Mouse (Mus musculus) adrenal gland, adult 10 weeks (tissue): ENCODE data around the gene Gm3573. TPM values are rescaled to one million over a fixed set of nuclear protein-coding genes. Genes with fewer than 3 reads are reported as not detected.

ENCODE experiments used
- polyA plus RNA-seq: library from polyadenylated mRNA; stranded (reverse); fragments of 350-450 nt; fragmentation: Illumina TruSeq; extraction: RNeasy Lipid Tissue Mini Kit (QIAGEN cat#74804); gene quantifications from one replicate; pipeline ENCODE4 v1.2.3, GENCODE M21; 2014; ENCODE audit warnings: low read depth, low replicate concordance

The Gm3573 gene
- not detected for polyA plus RNA-seq

DNA sequence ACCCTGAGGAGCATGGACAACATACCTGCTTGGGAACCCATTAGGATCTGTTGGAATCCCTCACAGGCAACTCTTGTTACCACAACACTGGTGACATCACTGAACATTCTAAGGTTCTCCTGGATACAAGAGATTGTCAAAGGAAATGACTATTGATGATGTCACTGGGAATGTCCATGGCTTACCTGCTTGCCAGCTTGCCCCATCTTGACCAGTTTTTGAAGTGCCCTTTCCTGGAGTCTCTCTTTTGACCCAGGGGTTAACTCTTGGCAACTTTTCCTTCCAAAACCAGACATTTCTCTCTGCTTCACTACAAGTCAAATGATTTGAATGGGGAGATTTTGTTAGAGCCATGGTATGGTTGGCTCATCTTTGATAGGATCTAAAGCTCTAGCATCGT is at the start of gene Gm3573:
Gene Gm3573, minus strand, starts transcription at position 101 of the 400 bp plus-strand sequence.

DNA sequence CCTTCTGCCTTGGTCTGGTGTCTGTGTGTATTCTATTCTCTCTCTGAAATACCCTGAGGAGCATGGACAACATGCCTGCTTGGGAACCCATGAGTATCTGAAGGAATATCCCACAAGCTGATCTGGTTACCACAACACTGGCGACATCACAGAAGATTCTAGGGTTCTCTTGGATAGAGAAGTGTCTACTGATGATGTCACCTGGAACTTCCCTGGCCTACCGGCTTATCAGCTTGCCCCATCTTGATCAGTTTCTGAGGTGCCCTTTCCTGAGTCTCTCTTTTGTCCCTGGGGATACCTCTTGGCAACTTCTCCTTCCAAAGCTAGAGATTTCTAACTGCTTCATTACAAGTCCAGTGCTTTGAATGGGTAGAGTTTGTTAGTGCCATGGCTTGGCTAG is 28.1 kb downstream of the Gm3573 start, which contains the start of gene Gm17027:
Gene Gm17027, minus strand, starts transcription at position 101 of the 400 bp plus-strand sequence.

Other genes starting within 250 kb of the Gm3573 start
- not detected for gene 1700024B05Rik, start 246.8 kb downstream of the Gm3573 start, polyA plus RNA-seq
- not detected for gene Gm6401, start 222.9 kb downstream of the Gm3573 start, polyA plus RNA-seq
- gene Gm3543, start 207.5 kb downstream of the Gm3573 start, polyA plus RNA-seq = not detected
- gene Gm7951, start 73.4 kb downstream of the Gm3573 start, polyA plus RNA-seq = not detected
- gene Gm17027, start 28.2 kb downstream of the Gm3573 start, polyA plus RNA-seq = not detected
- gene Gm17026, start 69.3 kb upstream of the Gm3573 start, polyA plus RNA-seq = not detected
- gene Gm9611, start 106.6 kb upstream of the Gm3573 start, polyA plus RNA-seq = not detected
- gene Gm7995, start 119.4 kb upstream of the Gm3573 start, polyA plus RNA-seq = not detected
- gene Gm8005, start 248.9 kb upstream of the Gm3573 start, polyA plus RNA-seq = not detected